Mouse (Mus musculus) kidney, embryonic 16.5 days (tissue): ENCODE measurements around the gene Pum1. TPM values are rescaled to one million over a fixed set of nuclear protein-coding genes. Genes with fewer than 3 reads are reported as not detected.
A peak's percentile ranks its signal among the peaks of the same experiment; 100 is the strongest.

Experiments
- ATAC-seq: fragments of 200-750 bp; cut with Nextera tagmentation; 2 replicates; pipeline ENCODE4 v1.8.0; 2017; ENCODE audit warnings: moderate TSS enrichment; ENCODE audit not compliant: low FRiP score, low TSS enrichment
- H3K27ac ChIP-seq: fragments of 300-500 bp; sonication (generic); 2 replicates; pipeline ENCODE4 v1.5.1; 2014; ENCODE audit warnings: low read length
- H3K27me3 ChIP-seq: fragments of 300-500 bp; sonication (generic); 2 replicates; pipeline ENCODE4 v1.6.1; 2014; ENCODE audit warnings: low read length, control low read depth, mixed read lengths; ENCODE audit not compliant: insufficient read depth
- H3K36me3 ChIP-seq: fragments of 300-500 bp; sonication (generic); 2 replicates; pipeline ENCODE4 v1.6.1; 2014; ENCODE audit warnings: low read length, control low read depth, mixed read lengths; ENCODE audit not compliant: insufficient read depth
- H3K4me1 ChIP-seq: fragments of 300-500 bp; sonication (generic); 2 replicates; pipeline ENCODE4 v1.6.1; 2014; ENCODE audit warnings: low read length, control low read depth, mixed read lengths; ENCODE audit not compliant: insufficient read depth
- H3K4me2 ChIP-seq: fragments of 300-500 bp; sonication (generic); replicated peaks from 2 replicates; pipeline ENCODE4 v1.6.1; 2014; ENCODE audit warnings: low read depth, low read length
- H3K4me3 ChIP-seq: fragments of 300-500 bp; sonication (generic); 2 replicates; pipeline ENCODE4 v1.5.1; 2014; ENCODE audit warnings: mild to moderate bottlenecking, low read length
- H3K9ac ChIP-seq: fragments of 300-500 bp; sonication (generic); replicated peaks from 2 replicates; pipeline ENCODE4 v1.6.1; 2014; ENCODE audit warnings: low read length
- H3K9me3 ChIP-seq: fragments of 300-500 bp; sonication (generic); 2 replicates; pipeline ENCODE4 v1.6.1; 2016; ENCODE audit warnings: low read length, control low read depth
- WGBS: fragments of 180-500 bp; shearing (Covaris S2); extraction: QIAGEN DNeasy Blood & Tissue Kit; methylation state at CpG from one replicate; pipeline ENCODE4 v1.1.7; 2014; 5-methylcytosine and 5-hydroxymethylcytosine counted together
- polyA plus RNA-seq: library from polyadenylated mRNA; unstranded; fragments of >200 nt; fragmentation: Nextera tagmentation; extraction: Ambion mirVana; gene quantifications from 2 replicates; pipeline ENCODE4 v1.2.1, GENCODE M21; 2015

The Pum1 gene
- polyA plus RNA-seq, 1 experiment from 2014 or later, result 96.8 TPM

DNA sequence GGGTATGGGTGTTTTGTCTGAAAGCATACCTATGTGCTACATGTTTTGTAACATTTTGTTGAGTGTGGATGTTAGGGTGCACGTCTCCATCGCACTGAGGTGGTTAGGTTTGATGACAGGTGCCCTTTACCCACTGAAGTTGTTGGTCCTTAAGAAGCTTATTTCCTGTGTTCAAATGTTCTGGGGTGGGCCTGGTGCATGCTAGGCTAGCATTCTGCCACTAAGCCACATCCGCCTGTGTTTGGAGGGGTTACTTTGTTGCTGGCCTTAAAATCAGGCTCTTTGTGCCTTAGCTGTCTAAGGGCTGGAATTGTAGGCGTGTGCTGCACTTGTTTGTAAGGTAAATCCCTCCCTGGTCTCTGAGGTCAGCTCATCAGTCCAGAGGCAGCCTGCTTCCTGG lies 111.7 kb downstream of the Pum1 start:
- no peaks in the 10 kb centered on the region for H3K27me3 ChIP-seq
- no peaks in the 10 kb centered on the region for H3K9me3 ChIP-seq
- ATAC-seq, result no peak
- H3K36me3 ChIP-seq, result peaks cover 55% of the 10 kb centered on the region
- no peak overlapping the region for H3K27ac ChIP-seq
- no peak overlapping the region for H3K9ac ChIP-seq
- H3K4me3 ChIP-seq, result no peak overlapping the region
- H3K4me1 ChIP-seq, result peaks cover 8% of the 10 kb centered on the region; the same call in 1 of the 2 replicates
- 86% methylated on average over 4 of the region's 4 CpGs for WGBS
- H3K4me2 ChIP-seq, result no peak overlapping the region

- Histone ChIP-seq H3K36me3 (peaks cover 55% of the 10 kb centered on the region), H3K27ac (peak overlapping the region; percentile 64), H3K9me3 (no peaks in the 10 kb centered on the region), H3K27me3 (no peaks in the 10 kb centered on the region), H3K4me2 (no peak overlapping the region), H3K4me1 (peaks cover 8% of the 10 kb centered on the region; the same call in 1 of the 2 replicates), H3K9ac (no peak overlapping the region), H3K4me3 (no peak overlapping the region)
- WGBS, result 55% methylated on average over 10 of the region's 10 CpGs
- ATAC-seq, result no peak
Measured at GRCm38 (mm10) chr4:130777647-130778046, 114.5 kb downstream of the Pum1 start.

- peaks cover 8% of the 10 kb centered on the region; the same call in 1 of the 2 replicates for H3K4me1 ChIP-seq
Measured at GRCm38 (mm10) chr4:130779037-130779436, 115.9 kb downstream of the Pum1 start.

DNA sequence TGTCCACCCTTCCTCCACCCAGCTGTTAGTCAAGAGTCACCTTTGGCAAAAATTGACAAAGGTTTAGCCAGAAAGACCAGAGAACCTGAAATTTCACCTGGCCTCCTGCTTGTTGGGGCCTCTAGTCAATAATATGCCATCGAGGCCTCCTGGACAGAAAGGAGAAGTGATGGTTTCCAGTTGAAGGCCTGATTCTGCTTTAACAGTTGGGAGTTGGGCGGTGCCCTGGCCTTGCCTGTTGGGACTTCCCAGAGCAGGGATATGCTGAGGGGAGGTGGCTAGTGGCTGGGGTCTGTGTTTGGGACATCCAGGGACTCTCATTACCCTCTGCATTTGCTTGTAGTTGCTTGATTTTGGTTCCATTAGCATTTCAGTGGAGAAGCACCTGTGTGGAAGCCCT lies 119.4 kb downstream of the Pum1 start:
- H3K4me1 ChIP-seq, result 0 out of 2 replicates have a peak, but pooled peaks cover 4% of the 10 kb centered on the region
- peaks cover 27% of the 10 kb centered on the region for H3K36me3 ChIP-seq
- no peak for ATAC-seq
- H3K4me3 ChIP-seq, result no peak overlapping the region
- H3K4me2 ChIP-seq, result no peak overlapping the region
- H3K27me3 ChIP-seq, result no peaks in the 10 kb centered on the region
- WGBS, result 93% methylated on average over 2 of the region's 2 CpGs
- no peaks in the 10 kb centered on the region for H3K9me3 ChIP-seq
- no peak overlapping the region for H3K27ac ChIP-seq
- H3K9ac ChIP-seq, result no peak overlapping the region

More at GRCm38 (mm10) chr4:130779037-130779436, 115.9 kb downstream of the Pum1 start:
- H3K36me3 ChIP-seq, result peaks cover 41% of the 10 kb centered on the region
- H3K27ac ChIP-seq, result no peak overlapping the region
- no peaks in the 10 kb centered on the region for H3K9me3 ChIP-seq
- no peaks in the 10 kb centered on the region for H3K27me3 ChIP-seq
- no peak overlapping the region for H3K4me3 ChIP-seq
- ATAC-seq, result no peak
- 81% methylated on average over 3 of the region's 3 CpGs for WGBS
- H3K9ac ChIP-seq, result no peak overlapping the region
- no peak overlapping the region for H3K4me2 ChIP-seq

DNA sequence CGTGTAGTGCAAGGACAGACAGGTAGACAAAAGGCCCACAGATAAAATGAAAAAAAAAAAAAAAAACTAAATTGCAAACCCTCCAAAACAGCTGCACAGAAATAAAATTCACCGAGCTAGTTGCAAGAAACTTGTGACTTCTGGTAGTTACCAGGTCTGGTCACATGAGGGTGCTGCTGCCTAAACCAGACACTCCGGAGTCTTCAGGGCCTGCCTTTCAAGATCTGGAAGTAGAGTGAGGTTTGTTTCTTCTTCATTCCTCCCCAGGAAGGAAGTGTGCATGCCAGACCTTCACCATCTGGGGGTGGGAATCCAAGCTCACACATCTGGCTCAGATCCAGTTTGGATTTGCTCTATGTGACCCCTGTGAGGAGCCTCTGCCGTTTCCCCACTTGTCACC lies 121.6 kb downstream of the Pum1 start:
- Histone ChIP-seq H3K27me3 (no peaks in the 10 kb centered on the region), H3K4me2 (no peak overlapping the region), H3K36me3 (peaks cover 16% of the 10 kb centered on the region), H3K4me3 (no peak overlapping the region), H3K27ac (no peak overlapping the region), H3K9ac (no peak overlapping the region), H3K9me3 (no peaks in the 10 kb centered on the region), H3K4me1 (no peaks in the 10 kb centered on the region)
- WGBS, result 16% methylated on average over 4 of the region's 4 CpGs
- ATAC-seq, result no peak

DNA sequence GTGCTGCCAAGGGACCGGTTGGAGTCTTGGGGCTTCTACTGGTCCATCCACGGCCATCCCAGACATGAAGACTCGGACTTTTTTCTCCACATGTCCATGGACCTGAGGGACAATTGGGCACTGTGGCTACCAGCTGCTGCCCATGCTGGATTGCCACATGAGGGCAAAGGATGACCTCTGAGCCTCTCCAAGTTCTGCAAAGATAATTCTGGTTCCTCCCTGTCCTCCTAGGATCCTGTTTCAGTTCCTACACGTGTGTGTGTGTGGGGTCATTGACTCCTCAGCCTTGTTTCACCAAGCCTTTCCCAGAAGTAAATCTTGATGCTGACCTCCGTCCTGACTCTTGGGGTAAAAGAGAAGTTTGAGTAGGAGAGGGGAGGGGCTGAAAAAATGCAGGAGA lies 124.4 kb downstream of the Pum1 start:
- no peak overlapping the region for H3K9ac ChIP-seq
- no peaks in the 10 kb centered on the region for H3K27me3 ChIP-seq
- H3K9me3 ChIP-seq, result no peaks in the 10 kb centered on the region
- H3K36me3 ChIP-seq, result no peaks in the 10 kb centered on the region
- H3K4me1 ChIP-seq, result no peaks in the 10 kb centered on the region
- no peak overlapping the region for H3K27ac ChIP-seq
- H3K4me3 ChIP-seq, result no peak overlapping the region
- no peak overlapping the region for H3K4me2 ChIP-seq
- ATAC-seq, result no peak
- 50% methylated on average over 5 of the region's 5 CpGs for WGBS

DNA sequence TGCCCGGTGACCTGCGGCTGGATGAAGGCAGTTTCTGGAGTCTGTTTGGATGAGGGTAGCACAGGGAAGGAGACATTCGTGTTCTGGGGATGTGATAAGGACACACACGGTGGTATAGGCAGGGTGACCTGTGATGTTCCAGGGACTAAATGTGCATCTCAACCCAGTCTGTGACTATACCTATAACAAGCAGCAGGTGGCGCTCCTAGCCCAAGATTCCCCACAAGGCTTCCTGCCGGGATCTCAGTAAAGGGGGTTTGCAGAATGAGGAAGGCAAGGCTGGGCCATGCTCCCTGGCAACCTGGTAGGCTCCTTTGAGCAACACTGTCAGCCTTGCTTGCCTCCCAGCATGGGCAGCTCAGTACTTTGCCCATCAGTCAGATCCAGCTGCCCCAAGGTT lies 127.1 kb downstream of the Pum1 start:
- 11% methylated on average over 6 of the region's 6 CpGs for WGBS
- Histone ChIP-seq H3K4me1 (peaks cover 10% of the 10 kb centered on the region), H3K9ac (no peak overlapping the region), H3K4me2 (no peak overlapping the region), H3K27me3 (no peaks in the 10 kb centered on the region), H3K36me3 (no peaks in the 10 kb centered on the region), H3K27ac (no peak overlapping the region), H3K4me3 (no peak overlapping the region), H3K9me3 (no peaks in the 10 kb centered on the region)
- ATAC-seq, result peak; percentile 14; the same call in 1 of the 2 replicates

- ATAC-seq, result peak; percentile 29; the same call in 1 of the 2 replicates
- H3K9me3 ChIP-seq, result no peaks in the 10 kb centered on the region
- H3K4me1 ChIP-seq, result peaks cover 13% of the 10 kb centered on the region
- peak overlapping the region; percentile 69 for H3K4me3 ChIP-seq
- no peaks in the 10 kb centered on the region for H3K27me3 ChIP-seq
- no peak overlapping the region for H3K27ac ChIP-seq
- 7% methylated on average over 19 of the region's 19 CpGs for WGBS
- peak overlapping the region; percentile 94 for H3K4me2 ChIP-seq
- H3K9ac ChIP-seq, result peak overlapping the region; percentile 90
- H3K36me3 ChIP-seq, result no peaks in the 10 kb centered on the region
Measured at GRCm38 (mm10) chr4:130791811-130792375, 128.8 kb downstream of the Pum1 start.

DNA sequence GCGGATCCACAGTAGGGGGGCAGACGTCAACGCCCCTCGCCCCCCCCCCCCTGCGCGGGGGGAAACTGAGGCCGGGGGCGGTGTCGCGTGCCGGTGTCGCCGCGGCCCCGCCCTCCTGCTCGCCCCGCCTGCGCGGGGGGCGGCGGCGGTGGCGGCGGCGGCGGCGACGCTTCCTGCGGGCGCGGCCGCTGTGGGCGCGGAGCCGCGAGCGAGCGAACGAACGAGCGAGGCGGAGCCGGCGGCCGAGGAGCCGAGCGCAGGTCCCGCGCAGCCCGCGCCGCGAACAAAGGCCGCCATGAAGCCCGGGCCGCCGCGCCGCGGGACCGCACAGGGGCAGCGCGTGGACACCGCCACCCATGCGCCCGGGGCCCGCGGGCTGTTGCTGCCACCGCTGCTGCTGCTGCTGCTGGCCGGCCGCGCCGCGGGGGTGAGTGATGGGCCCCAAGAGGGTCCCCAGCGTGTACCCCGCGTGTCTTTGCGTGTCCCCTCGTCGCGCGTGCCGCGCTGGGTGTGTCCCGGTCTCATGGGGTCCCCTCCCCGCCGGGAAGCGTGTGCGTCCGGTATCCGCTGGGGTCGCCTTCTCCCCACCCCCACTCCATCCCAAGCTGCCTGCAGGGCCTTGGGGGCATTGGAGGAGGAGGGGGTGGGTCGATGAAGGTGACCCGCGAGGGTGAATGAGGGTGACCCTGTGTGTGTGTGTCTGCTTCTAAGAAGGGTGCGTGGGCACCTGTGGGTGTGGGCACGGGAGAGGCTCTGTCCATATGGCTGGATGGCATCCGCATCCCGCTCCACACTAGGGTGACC lies 129.5 kb downstream of the Pum1 start, which contains the start of gene Sdc3:
TSS of gene Sdc3 (plus strand) at position 162 of the 804 bp plus-strand sequence.
- ATAC-seq, result 0 out of 2 replicates have a peak, but pooled peaks have one; percentile 5
- no peaks in the 10 kb centered on the region for H3K9me3 ChIP-seq
- WGBS, result 1% methylated on average over 34 of the region's 99 CpGs
- H3K4me1 ChIP-seq, result peaks cover 19% of the 10 kb centered on the region
- peak within 1 kb of the TSS; percentile 90 for H3K9ac ChIP-seq
- H3K4me3 ChIP-seq, result peak within 1 kb of the TSS; percentile 69
- H3K36me3 ChIP-seq, result no peaks in the 10 kb centered on the region
- no peaks in the 10 kb centered on the region for H3K27me3 ChIP-seq
- H3K4me2 ChIP-seq, result peak within 1 kb of the TSS; percentile 94
- H3K27ac ChIP-seq, result no peak within 1 kb of the TSS

DNA sequence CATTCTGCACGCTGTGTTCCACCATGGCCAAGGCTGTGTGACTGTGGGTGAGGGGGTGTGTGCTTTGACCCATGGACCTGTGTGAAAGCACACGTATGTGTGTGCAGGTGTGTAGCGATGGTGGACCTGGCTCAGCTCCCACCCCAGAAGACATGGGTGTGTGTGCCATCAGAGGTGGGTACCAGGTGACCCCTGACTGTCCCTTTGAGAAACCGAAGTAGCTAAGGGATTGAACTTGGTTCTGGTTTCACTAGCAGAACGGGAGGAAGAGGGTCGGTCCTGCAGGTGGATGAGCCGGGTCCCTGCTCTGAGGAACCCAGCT lies 130.0 kb downstream of the Pum1 start:
- H3K9me3 ChIP-seq, result no peaks in the 10 kb centered on the region
- H3K4me1 ChIP-seq, result peaks cover 25% of the 10 kb centered on the region
- H3K4me3 ChIP-seq, result peak overlapping the region; percentile 69
- H3K9ac ChIP-seq, result peak overlapping the region; percentile 90
- no peaks in the 10 kb centered on the region for H3K36me3 ChIP-seq
- ATAC-seq, result 0 out of 2 replicates have a peak, but pooled peaks have one; percentile 20
- 26% methylated on average over 7 of the region's 7 CpGs for WGBS
- H3K27me3 ChIP-seq, result no peaks in the 10 kb centered on the region
- H3K4me2 ChIP-seq, result peak overlapping the region; percentile 94
- H3K27ac ChIP-seq, result no peak overlapping the region
